Mouse (Mus musculus) small intestine, adult 2 months (tissue): ENCODE data around the gene AC161166.1. TPM values are rescaled to one million over a fixed set of nuclear protein-coding genes. Genes with fewer than 3 reads are reported as not detected.

Source experiments
- H3K27ac ChIP-seq: fragments of 200-500 bp; 2 replicates; pipeline ENCODE4 v1.5.1; 2012; ENCODE audit warnings: low read depth, low read length, control low read depth, inconsistent platforms; ENCODE audit not compliant: insufficient read depth
- H3K27me3 ChIP-seq: fragments of 200-500 bp; 2 replicates; pipeline ENCODE4 v1.6.1; 2012; ENCODE audit warnings: mild to moderate bottlenecking, moderate library complexity, low read length, inconsistent platforms; ENCODE audit not compliant: control insufficient read depth, insufficient read depth
- H3K36me3 ChIP-seq: fragments of 200-500 bp; 2 replicates; pipeline ENCODE4 v1.6.1; 2012; ENCODE audit warnings: mild to moderate bottlenecking, low read length, control low read depth, inconsistent platforms; ENCODE audit not compliant: control insufficient read depth, insufficient read depth
- H3K4me1 ChIP-seq: fragments of 200-500 bp; 2 replicates; pipeline ENCODE4 v1.6.1; 2012; ENCODE audit warnings: low read length, inconsistent platforms, mixed read lengths; ENCODE audit not compliant: control insufficient read depth, insufficient read depth, insufficient read length
- H3K4me3 ChIP-seq: fragments of 200-500 bp; 2 replicates; pipeline ENCODE4 v1.5.1; 2012; ENCODE audit warnings: low read depth, mild to moderate bottlenecking, control low read depth, inconsistent platforms, low read length, moderate library complexity
- CTCF ChIP-seq: fragments of 200-500 bp; IDR thresholded peaks from 2 replicates; pipeline ENCODE4 v1.5.1; 2012; ENCODE audit warnings: low read depth, mild to moderate bottlenecking, control low read depth, inconsistent platforms, low read length, moderate library complexity, mixed read lengths; ENCODE audit not compliant: insufficient replicate concordance, insufficient read length; ENCODE audit errors: extremely low read depth
- POLR2A ChIP-seq: fragments of 200-500 bp; IDR thresholded peaks from 2 replicates; pipeline ENCODE4 v1.6.1; 2012; ENCODE audit warnings: low read depth, mild to moderate bottlenecking, control low read depth, inconsistent platforms, low read length, moderate library complexity
- WGBS: fragments of 180-500 bp; shearing (Covaris S2); methylation state at CpG from one replicate; pipeline ENCODE4 v1.1.7; 2018; 5-methylcytosine and 5-hydroxymethylcytosine counted together
- polyA plus RNA-seq: library from polyadenylated mRNA; depleted of rRNA; stranded (reverse); fragments of >200 nt; gene quantifications from 2 replicates; pipeline ENCODE4 v1.2.3, GENCODE M21; 2012

AC161166.1 gene
- polyA plus RNA-seq, 1 experiment, result not detected

DNA sequence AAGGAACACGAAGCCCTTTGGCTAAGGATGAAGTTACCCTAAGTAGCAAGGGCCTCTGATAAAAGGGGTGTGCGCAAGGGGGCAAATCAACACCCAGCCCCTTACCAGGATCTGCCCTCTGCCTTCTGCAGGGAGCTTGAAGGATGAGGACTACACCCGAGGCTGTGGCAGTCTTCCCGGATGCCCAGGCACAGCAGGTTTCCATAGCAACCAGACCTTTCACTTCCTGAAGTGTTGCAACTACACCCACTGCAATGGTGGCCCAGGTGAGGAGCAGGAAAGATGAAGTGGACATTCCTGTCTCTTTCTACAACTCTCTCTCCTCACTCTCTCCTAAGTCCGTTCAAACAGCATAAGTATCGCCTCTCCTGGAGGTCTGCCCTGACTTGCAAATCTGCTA lies 39.8 kb downstream of the AC161166.1 start:
- Histone ChIP-seq H3K27ac (no peak overlapping the region), H3K36me3 (0 out of 2 replicates have a peak, but pooled peaks cover 2% of the 10 kb centered on the region), H3K4me1 (no peaks in the 10 kb centered on the region; the same call in 1 of the 2 replicates), H3K4me3 (no peak overlapping the region), H3K27me3 (no peaks in the 10 kb centered on the region)
- WGBS, result 71% methylated on average over 6 of the region's 6 CpGs
- no peak for TF ChIP-seq CTCF
- TF ChIP-seq POLR2A, result no peak

DNA sequence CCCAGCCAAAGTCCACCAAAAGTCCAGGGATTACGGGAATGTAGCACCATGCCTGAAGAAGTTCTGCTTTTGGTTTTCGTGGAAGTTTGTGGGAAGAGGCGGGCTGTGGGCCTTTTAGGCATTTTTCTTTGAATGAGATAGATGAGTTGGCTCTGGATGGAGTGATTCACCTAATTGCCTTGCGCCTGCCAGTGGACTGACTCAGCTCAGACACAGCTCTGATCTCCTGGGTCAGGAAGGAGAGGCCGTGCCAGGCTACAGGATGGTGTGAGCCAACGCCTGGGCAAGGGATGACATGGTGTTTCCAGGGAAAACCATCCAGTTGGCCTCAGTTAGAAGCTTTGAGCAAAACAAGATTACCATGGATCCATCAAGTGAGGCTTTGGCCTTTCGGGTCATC lies 41.9 kb downstream of the AC161166.1 start:
- 0 out of 2 replicates have a peak, but pooled peaks cover 2% of the 10 kb centered on the region for H3K36me3 ChIP-seq
- H3K4me1 ChIP-seq, result no peaks in the 10 kb centered on the region; the same call in 1 of the 2 replicates
- H3K4me3 ChIP-seq, result no peak overlapping the region
- 92% methylated on average over 7 of the region's 7 CpGs for WGBS
- TF ChIP-seq CTCF (no peak), POLR2A (no peak)
- no peak overlapping the region for H3K27ac ChIP-seq
- H3K27me3 ChIP-seq, result no peaks in the 10 kb centered on the region

DNA sequence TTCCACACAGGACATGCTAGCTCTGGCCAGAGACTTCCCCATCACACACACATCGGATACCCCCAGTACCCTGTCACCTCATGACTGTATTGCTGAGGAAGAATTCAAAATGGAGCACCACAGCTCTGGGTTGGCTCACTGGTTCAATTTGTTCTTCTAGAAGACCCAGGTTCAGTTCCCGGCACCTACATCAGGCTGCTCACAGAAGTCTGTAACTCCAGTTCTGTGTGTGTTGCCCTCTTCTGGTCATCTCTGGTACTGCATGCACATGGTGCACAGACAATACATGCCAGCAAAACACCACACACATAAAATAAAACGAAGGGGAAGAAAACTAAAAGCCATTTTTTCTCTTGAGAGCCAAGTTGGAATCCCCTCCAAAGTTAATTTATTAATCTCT lies 43.1 kb downstream of the AC161166.1 start:
- H3K4me1 ChIP-seq, result no peaks in the 10 kb centered on the region
- H3K36me3 ChIP-seq, result 0 out of 2 replicates have a peak, but pooled peaks cover 2% of the 10 kb centered on the region
- H3K27me3 ChIP-seq, result no peaks in the 10 kb centered on the region
- H3K4me3 ChIP-seq, result no peak overlapping the region
- TF ChIP-seq POLR2A (no peak), CTCF (peak; percentile 47; the same call in 1 of the 2 replicates)
- H3K27ac ChIP-seq, result no peak overlapping the region
- WGBS, result 93% methylated on average over 3 of the region's 3 CpGs

DNA sequence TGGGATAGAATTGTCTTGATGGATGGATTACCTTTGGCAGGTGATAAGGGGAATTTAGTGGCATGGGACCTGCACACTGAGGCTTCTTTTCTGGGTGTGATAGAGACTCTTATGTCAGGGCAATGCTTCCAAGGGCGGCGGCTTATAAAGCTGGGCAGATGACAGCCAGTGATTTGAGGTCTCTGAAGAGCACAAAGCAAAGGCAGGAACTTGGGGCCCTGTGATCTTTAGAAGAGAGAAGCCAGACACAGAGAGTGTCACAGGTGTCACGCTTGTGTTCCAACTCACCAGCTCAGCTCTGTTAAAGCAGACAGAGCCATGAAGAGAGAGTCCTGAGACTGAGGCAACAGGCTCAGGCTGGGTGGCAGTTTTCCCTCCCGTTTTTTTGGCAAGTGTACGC lies 44.4 kb downstream of the AC161166.1 start:
- H3K36me3 ChIP-seq, result 0 out of 2 replicates have a peak, but pooled peaks cover 1% of the 10 kb centered on the region
- WGBS, result 77% methylated on average over 5 of the region's 5 CpGs
- no peaks in the 10 kb centered on the region for H3K27me3 ChIP-seq
- no peak overlapping the region for H3K27ac ChIP-seq
- TF ChIP-seq POLR2A, result no peak
- no peak for TF ChIP-seq CTCF
- H3K4me1 ChIP-seq, result no peaks in the 10 kb centered on the region; the same call in 1 of the 2 replicates
- H3K4me3 ChIP-seq, result no peak overlapping the region

DNA sequence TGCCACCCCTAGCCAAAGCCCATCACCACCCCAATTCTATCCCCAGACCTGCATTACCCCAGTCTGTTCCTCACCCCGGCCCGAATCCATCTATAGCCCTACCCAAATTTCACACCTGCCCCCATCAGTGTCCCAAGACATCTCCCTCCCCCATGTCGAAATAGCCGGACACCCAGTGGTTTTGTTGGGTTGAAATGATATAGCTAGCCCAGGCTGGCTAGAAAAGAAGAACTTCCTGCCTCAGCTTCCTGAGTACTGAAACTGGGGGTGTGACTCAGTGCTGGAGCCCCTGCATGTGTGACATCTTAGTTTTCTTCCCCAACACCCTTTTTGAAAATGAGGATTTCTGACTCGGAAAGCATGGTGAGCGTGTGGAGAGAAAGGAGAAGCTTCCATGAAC lies 45.4 kb downstream of the AC161166.1 start:
- TF ChIP-seq CTCF (no peak), POLR2A (no peak)
- WGBS, result 85% methylated on average over 6 of the region's 6 CpGs

DNA sequence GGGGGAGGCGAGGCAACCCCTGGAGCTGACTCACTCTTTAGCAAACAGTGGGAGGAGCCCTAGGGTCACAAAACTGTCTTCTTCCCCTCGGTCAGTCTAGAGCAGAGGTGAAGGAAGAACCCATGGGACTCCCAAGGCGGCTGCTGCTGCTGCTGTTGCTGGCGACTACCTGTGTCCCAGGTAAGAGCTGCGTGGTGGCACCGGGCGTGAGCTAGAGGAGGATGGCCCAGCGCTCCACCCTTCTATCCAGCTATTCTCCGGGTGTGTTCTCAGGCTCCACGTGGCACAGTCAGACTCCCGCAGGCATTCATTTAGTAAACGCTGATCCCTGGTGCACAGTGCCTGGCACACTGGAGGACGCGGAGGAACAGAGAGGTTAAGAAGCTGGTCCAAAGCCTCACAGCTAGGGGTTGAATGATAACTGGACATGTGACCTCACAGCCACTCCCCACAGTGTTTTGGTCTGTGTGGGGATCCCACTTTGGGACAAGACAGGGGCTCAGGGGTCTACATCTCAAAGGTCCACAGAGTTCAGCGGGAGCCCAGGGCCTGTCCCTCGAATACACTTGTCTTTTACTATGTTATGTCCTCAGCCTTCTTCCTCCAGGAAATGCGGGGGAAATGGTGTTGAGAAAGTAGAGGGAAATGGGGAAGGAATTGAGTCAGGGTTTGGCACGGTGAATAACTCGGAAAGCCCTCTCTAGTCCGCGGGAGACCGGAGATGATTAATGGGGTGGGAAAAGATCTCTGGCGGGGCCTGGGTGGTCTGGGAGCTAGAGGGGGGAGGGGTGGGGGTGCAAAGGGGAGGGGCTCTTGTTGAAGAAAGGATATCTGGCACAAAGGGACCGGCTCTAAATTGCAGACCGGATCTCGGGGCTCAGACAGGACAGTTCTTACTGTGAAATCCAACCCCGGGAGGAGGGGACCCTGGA lies 49.6 kb downstream of the AC161166.1 start, which contains the start of gene Plaur:
TSS of gene Plaur (plus strand) at position 97 of the 932 bp plus-strand sequence.
- no peak for TF ChIP-seq CTCF
- peak; percentile 52 for TF ChIP-seq POLR2A
- Histone ChIP-seq H3K4me3 (peak within 1 kb of the TSS; percentile 64), H3K27me3 (0 out of 2 replicates have a peak, but pooled peaks cover 4% of the 10 kb centered on the region), H3K27ac (peak within 1 kb of the TSS; percentile 85), H3K36me3 (no peaks in the 10 kb centered on the region), H3K4me1 (peaks cover 25% of the 10 kb centered on the region)
- WGBS, result 2% methylated on average over 27 of the region's 27 CpGs

More for the DNA sequence above, 45.4 kb downstream of the AC161166.1 start:
- no peak overlapping the region for H3K27ac ChIP-seq
- 0 out of 2 replicates have a peak, but pooled peaks cover 4% of the 10 kb centered on the region for H3K27me3 ChIP-seq
- no peaks in the 10 kb centered on the region for H3K36me3 ChIP-seq
- H3K4me1 ChIP-seq, result peaks cover 7% of the 10 kb centered on the region
- no peak overlapping the region for H3K4me3 ChIP-seq
